Mouse (Mus musculus): ENCODE data around the gene Nlrx1. TPM values are rescaled to one million over a fixed set of nuclear protein-coding genes. Genes with fewer than 3 reads are reported as not detected.
"Not testable (repeated sequence)": the region's sequence is repeated elsewhere in the genome, so short reads cannot be mapped to it uniquely, and the experiment has no call there.

Gene Nlrx1
- 10 to 100 TPM; 21.7 to 25.6 TPM for total RNA-seq (2021)
- long read RNA-seq, experiment 1, partial matches to known transcripts, result 5 of 18 reads
- long read RNA-seq, experiment 1, other reads (novel, unspliced or antisense), result 13 of 18 reads
- long read RNA-seq, experiment 2, partial matches to known transcripts, result 2 of 11 reads
- long read RNA-seq, experiment 2, other reads (novel, unspliced or antisense), result 9 of 11 reads

- peak in 1 of 2 experiments; percentile 24 for DNase-seq
Measured at GRCm38 (mm10) chr9:44268432-44268831, at the start of gene Nlrx1. Nlrx1 (minus strand) TSS chr9:44268599.

- DNase-seq, result no peak
Measured at GRCm38 (mm10) chr9:44317452-44317851, 49.1 kb upstream of the Nlrx1 start.

GRCm38 (mm10) chr9:44314910-44315309 is 46.5 kb upstream of the Nlrx1 start:
- DNase-seq, result no peak

- no peak for DNase-seq
Measured at GRCm38 (mm10) chr9:44314257-44314547, 45.8 kb upstream of the Nlrx1 start.

- DNase-seq, result no peak
Measured at GRCm38 (mm10) chr9:44313476-44314256, 45.3 kb upstream of the Nlrx1 start.

GRCm38 (mm10) chr9:44311136-44312134 is 43.0 kb upstream of the Nlrx1 start:
- DNase-seq, result peak; percentile 57 to 84

- no peak for DNase-seq
Measured at GRCm38 (mm10) chr9:44310750-44311135, 42.3 kb upstream of the Nlrx1 start.

- no peak for DNase-seq
Measured at GRCm38 (mm10) chr9:44309756-44310155, 41.4 kb upstream of the Nlrx1 start.

- no peak for DNase-seq
Measured at GRCm38 (mm10) chr9:44307248-44307647, 38.8 kb upstream of the Nlrx1 start.

- no peak for DNase-seq
Measured at GRCm38 (mm10) chr9:44306532-44306931, 38.1 kb upstream of the Nlrx1 start.

- peak; percentile 99 to 100 for DNase-seq
Measured at GRCm38 (mm10) chr9:44305466-44306079, 37.2 kb upstream of the Nlrx1 start, which contains the start of gene Hinfp. Hinfp (minus strand) TSS chr9:44305671.

GRCm38 (mm10) chr9:44300001-44300400 is 31.6 kb upstream of the Nlrx1 start:
- DNase-seq, result not testable (repeated sequence)

- DNase-seq, result peak; percentile 31 to 50
Measured at GRCm38 (mm10) chr9:44292490-44292889, 24.1 kb upstream of the Nlrx1 start.

- DNase-seq, result no peak
Measured at GRCm38 (mm10) chr9:44288959-44289291, 20.5 kb upstream of the Nlrx1 start.

GRCm38 (mm10) chr9:44288076-44288958 is 19.9 kb upstream of the Nlrx1 start, which contains the start of gene Abcg4:
Abcg4 (minus strand) TSS chr9:44288615.
- DNase-seq, result peak in 1 of 2 experiments; percentile 41

- no peak for DNase-seq
Measured at GRCm38 (mm10) chr9:44287401-44288075, 19.1 kb upstream of the Nlrx1 start.

GRCm38 (mm10) chr9:44287003-44287400 is 18.6 kb upstream of the Nlrx1 start:
- DNase-seq, result no peak

- no peak for DNase-seq
Measured at GRCm38 (mm10) chr9:44286256-44286850, 18.0 kb upstream of the Nlrx1 start.

GRCm38 (mm10) chr9:44283183-44283582 is 14.8 kb upstream of the Nlrx1 start:
- DNase-seq, result no peak

- no peak for DNase-seq
Measured at GRCm38 (mm10) chr9:44269973-44270372, 1.6 kb upstream of the Nlrx1 start.

All from heart, adult 18-20 months (tissue).